Comparison of ENCODE assay signal across 8 mouse cellular contexts in genomic region chr11:20631026-20631940, GRCm38 (mm10).
DNase-seq lines count a peak whose midpoint lies in the region; ATAC-seq and TF ChIP-seq lines count a peak whose summit lies in the region.

No protein-coding gene starts in this region.

- H3K9me3 ChIP-seq in heart, embryonic 11.5 days (replicated peaks; ENCODE audit: control insufficient read depth, low read length): no peaks in the 10 kb centered on the region
- no peaks in the 10 kb centered on the region for H3K9me3 ChIP-seq in kidney, embryonic 15.5 days (replicated peaks)
- no peaks in the 10 kb centered on the region for H3K9me3 ChIP-seq in stomach, embryonic 14.5 days (ENCODE audit: control insufficient read depth, low read depth, low read length)

- TF ChIP-seq CTCF in brain, embryonic 14.5 days (IDR thresholded peaks at IDR 0.05; ENCODE audit: borderline replicate concordance, extremely low read depth, insufficient read depth, insufficient read length): no peak

- ATAC-seq in CD4-positive, CD25-positive, alpha-beta regulatory T cell, adult 4 months: peak; percentile 65
- peak; percentile 73 for ATAC-seq in erythroblast, adult 5-6 weeks (replicated peaks; ENCODE audit: low FRiP score, poor library complexity, severe bottlenecking)
- peak; percentile 90 for ATAC-seq in heart, embryonic 11.5 days (replicated peaks; ENCODE audit: insufficient number of reproducible peaks, low FRiP score, low TSS enrichment)
- peak; percentile 92 for ATAC-seq in kidney, embryonic 15.5 days (replicated peaks; ENCODE audit: low FRiP score)
- ATAC-seq in stomach, embryonic 14.5 days (ENCODE audit: insufficient number of reproducible peaks, insufficient read depth, low FRiP score, low read depth): peak; percentile 89

- WGBS in heart, embryonic 11.5 days (ENCODE audit: insufficient replicate concordance): 2% methylated on average over 33 of the region's 36 CpGs
- WGBS in kidney, embryonic 15.5 days: 2% methylated on average over 36 of the region's 36 CpGs
- WGBS in stomach, embryonic 14.5 days: 2% methylated on average over 36 of the region's 36 CpGs

- peak overlapping the region; percentile 96; the same call in 1 of the 2 replicates for H3K9ac ChIP-seq in heart, embryonic 11.5 days (ENCODE audit: low read depth, low read length)
- peak overlapping the region; percentile 11; the same call in 1 of the 2 replicates for H3K9ac ChIP-seq in kidney, embryonic 15.5 days
- H3K9ac ChIP-seq in stomach, embryonic 14.5 days (replicated peaks; ENCODE audit: low read depth, low read length): no peak overlapping the region; the same call in 1 of the 2 replicates

- peak overlapping the region; percentile 99 for H3K27ac ChIP-seq in heart, embryonic 11.5 days (ENCODE audit: low read depth, low read length)
- peak overlapping the region; percentile 100 for H3K27ac ChIP-seq in kidney, embryonic 15.5 days
- peak overlapping the region; percentile 100 for H3K27ac ChIP-seq in stomach, embryonic 14.5 days (ENCODE audit: low read length)

- TF ChIP-seq POLR2A in brain, embryonic 14.5 days (IDR thresholded peaks at IDR 0.05; ENCODE audit: borderline replicate concordance, extremely low read depth, insufficient read depth, insufficient read length, poor library complexity, severe bottlenecking): no peak

- DNase-seq in brain, embryonic 14.5 days (ENCODE audit: low read depth): peak; percentile 98
- peak; percentile 99 for DNase-seq in liver
- peak; percentile 83 to 92 for DNase-seq in monocyte, adult 2 months (ENCODE audit: low read depth in 1 of 2, low spot score in 2 of 2)

- no peaks in the 10 kb centered on the region for H3K27me3 ChIP-seq in heart, embryonic 11.5 days (ENCODE audit: control insufficient read depth, insufficient read depth, low read length)
- no peaks in the 10 kb centered on the region for H3K27me3 ChIP-seq in kidney, embryonic 15.5 days
- H3K27me3 ChIP-seq in stomach, embryonic 14.5 days (ENCODE audit: control insufficient read depth, insufficient read depth, low read length): no peaks in the 10 kb centered on the region

- H3K4me1 ChIP-seq in heart, embryonic 11.5 days (ENCODE audit: control insufficient read depth, insufficient read depth, low read length): peaks cover 32% of the 10 kb centered on the region
- H3K4me1 ChIP-seq in kidney, embryonic 15.5 days: peaks cover 36% of the 10 kb centered on the region
- peaks cover 23% of the 10 kb centered on the region for H3K4me1 ChIP-seq in stomach, embryonic 14.5 days (ENCODE audit: control insufficient read depth, insufficient read depth, low read length)

- peak overlapping the region; percentile 84 for H3K4me3 ChIP-seq in heart, embryonic 11.5 days (ENCODE audit: low read depth, low read length)
- H3K4me3 ChIP-seq in kidney, embryonic 15.5 days (replicated peaks): peak overlapping the region; percentile 87
- peak overlapping the region; percentile 66 for H3K4me3 ChIP-seq in stomach, embryonic 14.5 days (ENCODE audit: low read depth, low read length)

- H3K4me2 ChIP-seq in heart, embryonic 11.5 days: peak overlapping the region; percentile 81
- peak overlapping the region; percentile 74 for H3K4me2 ChIP-seq in kidney, embryonic 15.5 days
- peak overlapping the region; percentile 42 for H3K4me2 ChIP-seq in stomach, embryonic 14.5 days (replicated peaks; ENCODE audit: low read depth, low read length)

- no peaks in the 10 kb centered on the region for H3K36me3 ChIP-seq in heart, embryonic 11.5 days (ENCODE audit: control insufficient read depth, insufficient read depth, low read length)
- no peaks in the 10 kb centered on the region for H3K36me3 ChIP-seq in kidney, embryonic 15.5 days
- H3K36me3 ChIP-seq in stomach, embryonic 14.5 days (ENCODE audit: control insufficient read depth, insufficient read depth, low read length): no peaks in the 10 kb centered on the region

Comparison
In these comparisons a context has a peak if more than half of its experiments do, and no peak if none do; other contexts are left out.
1. Peak in every context shown above with its lines: DNase-seq, ATAC-seq, H3K4me3 ChIP-seq and H3K27ac ChIP-seq.